Mouse (Mus musculus) heart, embryonic 11.5 days (tissue): ENCODE measurements around the gene Naa20. TPM values are rescaled to one million over a fixed set of nuclear protein-coding genes. Genes with fewer than 3 reads are reported as not detected.

Experiments
- ATAC-seq: fragments of 200-750 bp; cut with Nextera tagmentation; replicated peaks from 2 replicates; pipeline ENCODE4 v1.8.0; 2017; ENCODE audit warnings: moderate library complexity; ENCODE audit not compliant: insufficient number of reproducible peaks, low FRiP score, low TSS enrichment
- H3K27ac ChIP-seq: fragments of 300-500 bp; sonication (generic); 2 replicates; pipeline ENCODE4 v1.5.1; 2014; ENCODE audit warnings: mild to moderate bottlenecking, low read depth, low read length
- H3K27me3 ChIP-seq: fragments of 300-500 bp; sonication (generic); 2 replicates; pipeline ENCODE4 v1.6.1; 2014; ENCODE audit warnings: mild to moderate bottlenecking, low read length, mixed read lengths; ENCODE audit not compliant: control insufficient read depth, insufficient read depth
- H3K36me3 ChIP-seq: fragments of 300-500 bp; sonication (generic); 2 replicates; pipeline ENCODE4 v1.6.1; 2014; ENCODE audit warnings: mild to moderate bottlenecking, low read length, moderate library complexity, mixed read lengths; ENCODE audit not compliant: control insufficient read depth, insufficient read depth
- H3K4me1 ChIP-seq: fragments of 300-500 bp; sonication (generic); 2 replicates; pipeline ENCODE4 v1.6.1; 2014; ENCODE audit warnings: low read length; ENCODE audit not compliant: control insufficient read depth, insufficient read depth
- H3K4me2 ChIP-seq: fragments of 300-500 bp; sonication (generic); 2 replicates; pipeline ENCODE4 v1.6.1; 2014; ENCODE audit warnings: mild to moderate bottlenecking, moderate library complexity
- H3K4me3 ChIP-seq: fragments of 300-500 bp; sonication (generic); 2 replicates; pipeline ENCODE4 v1.5.1; 2014; ENCODE audit warnings: low read depth, low read length
- H3K9ac ChIP-seq: fragments of 300-500 bp; sonication (generic); 2 replicates; pipeline ENCODE4 v1.6.1; 2014; ENCODE audit warnings: mild to moderate bottlenecking, low read depth, low read length, moderate library complexity
- H3K9me3 ChIP-seq: fragments of 300-500 bp; sonication (generic); replicated peaks from 2 replicates; pipeline ENCODE4 v1.6.1; 2016; ENCODE audit warnings: low read length; ENCODE audit not compliant: control insufficient read depth
- WGBS: fragments of 180-500 bp; shearing (Covaris S2); extraction: QIAGEN DNeasy Blood & Tissue Kit; methylation state at CpG from one replicate; pipeline ENCODE4 v1.1.7; 2014; ENCODE audit not compliant: insufficient replicate concordance; 5-methylcytosine and 5-hydroxymethylcytosine counted together
- microRNA-seq: library from miRNA; unstranded; fragments of <30 nt; microRNA quantifications from one replicate; pipeline ENCODE4, GENCODE M21; 2016; ENCODE audit warnings: borderline number of aligned reads
- polyA plus RNA-seq: library from polyadenylated mRNA; unstranded; fragments of >200 nt; fragmentation: Nextera tagmentation; extraction: Ambion mirVana; gene quantifications from 2 replicates; pipeline ENCODE4 v1.2.1, GENCODE M21; 2014

The Naa20 gene
- polyA plus RNA-seq, 1 experiment from 2014 or later, result 185 TPM

- H3K9me3 ChIP-seq, result no peaks in the 10 kb centered on the region
- H3K36me3 ChIP-seq, result no peaks in the 10 kb centered on the region
- H3K4me3 ChIP-seq, result no peak overlapping the region
- no peak for ATAC-seq
- no peak overlapping the region for H3K4me2 ChIP-seq
- no peak overlapping the region for H3K27ac ChIP-seq
- H3K9ac ChIP-seq, result no peak overlapping the region
- H3K4me1 ChIP-seq, result no peaks in the 10 kb centered on the region
- H3K27me3 ChIP-seq, result no peaks in the 10 kb centered on the region
- WGBS, result 79% methylated on average over 5 of the region's 5 CpGs
Measured at GRCm38 (mm10) chr2:145952726-145953125, 50.8 kb downstream of the Naa20 start.

- Histone ChIP-seq H3K36me3 (no peaks in the 10 kb centered on the region), H3K27me3 (no peaks in the 10 kb centered on the region), H3K9me3 (no peaks in the 10 kb centered on the region), H3K9ac (no peak overlapping the region), H3K4me3 (no peak overlapping the region), H3K4me1 (no peaks in the 10 kb centered on the region), H3K27ac (no peak overlapping the region), H3K4me2 (no peak overlapping the region)
- WGBS, result 82% methylated on average over 10 of the region's 10 CpGs
- no peak for ATAC-seq
Measured at GRCm38 (mm10) chr2:145955844-145956243, 53.9 kb downstream of the Naa20 start.

GRCm38 (mm10) chr2:145956318-145956717 lies 54.4 kb downstream of the Naa20 start:
- Histone ChIP-seq H3K9me3 (no peaks in the 10 kb centered on the region), H3K4me2 (no peak overlapping the region), H3K27ac (no peak overlapping the region), H3K9ac (no peak overlapping the region), H3K27me3 (no peaks in the 10 kb centered on the region), H3K36me3 (no peaks in the 10 kb centered on the region), H3K4me1 (no peaks in the 10 kb centered on the region), H3K4me3 (no peak overlapping the region)
- ATAC-seq, result no peak
- WGBS, result 85% methylated on average over 5 of the region's 5 CpGs

- no peak for ATAC-seq
- no peaks in the 10 kb centered on the region for H3K36me3 ChIP-seq
- H3K27ac ChIP-seq, result no peak overlapping the region
- WGBS, result 7% methylated on average over 4 of the region's 4 CpGs
- H3K9me3 ChIP-seq, result no peaks in the 10 kb centered on the region
- H3K4me3 ChIP-seq, result no peak overlapping the region
- H3K9ac ChIP-seq, result no peak overlapping the region
- no peaks in the 10 kb centered on the region for H3K27me3 ChIP-seq
- no peak overlapping the region for H3K4me2 ChIP-seq
- no peaks in the 10 kb centered on the region for H3K4me1 ChIP-seq
Measured at GRCm38 (mm10) chr2:145957450-145957849, 55.6 kb downstream of the Naa20 start.

GRCm38 (mm10) chr2:145958097-145958496 lies 56.2 kb downstream of the Naa20 start:
- Histone ChIP-seq H3K36me3 (no peaks in the 10 kb centered on the region), H3K4me2 (no peak overlapping the region), H3K9ac (no peak overlapping the region), H3K27ac (no peak overlapping the region), H3K4me3 (no peak overlapping the region), H3K27me3 (no peaks in the 10 kb centered on the region), H3K9me3 (no peaks in the 10 kb centered on the region), H3K4me1 (no peaks in the 10 kb centered on the region)
- WGBS, result 74% methylated on average over 6 of the region's 6 CpGs
- ATAC-seq, result no peak

GRCm38 (mm10) chr2:145958551-145958950 lies 56.7 kb downstream of the Naa20 start:
- Histone ChIP-seq H3K9ac (no peak overlapping the region), H3K36me3 (no peaks in the 10 kb centered on the region), H3K27ac (no peak overlapping the region), H3K4me3 (no peak overlapping the region), H3K9me3 (no peaks in the 10 kb centered on the region), H3K4me1 (no peaks in the 10 kb centered on the region), H3K27me3 (no peaks in the 10 kb centered on the region), H3K4me2 (no peak overlapping the region)
- no peak for ATAC-seq
- 78% methylated on average over 7 of the region's 7 CpGs for WGBS

GRCm38 (mm10) chr2:145961861-145962260 lies 60.0 kb downstream of the Naa20 start:
- no peak for ATAC-seq
- no peak overlapping the region for H3K4me3 ChIP-seq
- H3K4me2 ChIP-seq, result no peak overlapping the region
- H3K4me1 ChIP-seq, result no peaks in the 10 kb centered on the region
- 83% methylated on average over 5 of the region's 5 CpGs for WGBS
- H3K27me3 ChIP-seq, result no peaks in the 10 kb centered on the region
- no peaks in the 10 kb centered on the region for H3K36me3 ChIP-seq
- no peaks in the 10 kb centered on the region for H3K9me3 ChIP-seq
- H3K27ac ChIP-seq, result no peak overlapping the region
- no peak overlapping the region for H3K9ac ChIP-seq

Small RNA genes lying within 50 kb of the gene (microRNA-seq; reads per million reads assigned to microRNA genes)
- not detected for gene Gm25026

Other genes starting within 250 kb of the Naa20 start
- gene Rin2, start 226.9 kb upstream of the Naa20 start, polyA plus RNA-seq, result 16.3 and 21.1 TPM in 2 replicates
- 0.10 and 1.1 TPM in 2 replicates for gene Cfap61, start 32.7 kb downstream of the Naa20 start, polyA plus RNA-seq
- gene Crnkl1, start 32.9 kb downstream of the Naa20 start, polyA plus RNA-seq, result 20.4 and 23.5 TPM in 2 replicates